Comparison of ENCODE assay signal across 10 mouse cellular contexts in the genomic region with DNA sequence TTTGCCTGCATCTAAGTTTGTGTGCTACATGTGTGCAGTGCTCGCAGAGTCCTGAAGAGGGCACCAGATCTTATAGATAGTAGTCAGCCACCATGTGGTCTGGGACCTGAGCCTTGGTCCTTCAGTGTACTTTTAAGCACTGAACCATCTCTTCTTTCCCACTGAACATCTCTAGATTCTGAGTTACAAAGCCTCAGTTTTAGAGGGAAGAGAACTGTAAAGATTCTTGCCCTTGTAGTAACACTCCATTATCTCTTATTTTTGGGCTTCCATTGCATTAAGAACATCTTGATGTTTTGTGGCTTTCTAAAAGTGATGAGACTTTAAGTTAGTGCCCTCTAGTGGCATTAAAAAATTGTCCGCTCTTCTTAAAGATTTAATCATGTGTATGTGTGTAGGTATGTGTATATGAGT. TPM values are rescaled to one million over a fixed set of nuclear protein-coding genes. Genes with fewer than 3 reads are reported as not detected.
DNase-seq lines count a peak whose midpoint lies in the region; ATAC-seq lines count a peak whose summit lies in the region.
"Had no signal": no experiment of that assay in that cellular context is flagged by ENCODE, and none has a peak within 500 bp of the region (broad histone marks: within the 10 kb centered on the region; RNA-seq: fewer than 3 reads in every experiment).

No protein-coding gene starts in this region.

- H3K36me3 ChIP-seq in liver, embryonic 12.5 days, result peaks cover 49% of the 10 kb centered on the region

- no peaks in the 10 kb centered on the region; the same call in 1 of the 2 replicates for H3K9me3 ChIP-seq in liver, embryonic 12.5 days (replicated peaks)
- H3K9me3 ChIP-seq: G1E had no signal

- peaks cover 3% of the 10 kb centered on the region; the same call in 1 of the 2 replicates for H3K4me1 ChIP-seq in liver, embryonic 12.5 days

- no peak overlapping the region for H3K4me2 ChIP-seq in liver, embryonic 12.5 days

- no peak overlapping the region for H3K9ac ChIP-seq in liver, embryonic 12.5 days

- DNase-seq in cerebellum, postnatal 10 days, result peak; percentile 53 to 73
- no peak for DNase-seq in cerebellum, postnatal 36 days
- peak; percentile 45 for DNase-seq in liver
- DNase-seq in spleen, adult 18-20 months, result no peak
- DNase-seq in layer of hippocampus, postnatal 25 days (ENCODE audit: extremely low spot score in 1 of 2, low spot score in 1 of 2), result no peak

- ATAC-seq in liver, embryonic 12.5 days, result no peak
- ATAC-seq in activated CD4-positive, CD25-positive, alpha-beta regulatory T cell, adult 4 months, result peak; percentile 67
- ATAC-seq in megakaryocyte, adult 5-6 weeks (ENCODE audit: poor library complexity, severe bottlenecking), result peak; percentile 84

- no peak overlapping the region for H3K27ac ChIP-seq in liver, embryonic 12.5 days
- H3K27ac ChIP-seq: macrophage had no signal

- WGBS in liver, embryonic 12.5 days (ENCODE audit: insufficient replicate concordance), result 79% methylated on average over 2 of the region's 2 CpGs

- no peaks in the 10 kb centered on the region for H3K27me3 ChIP-seq in liver, embryonic 12.5 days (replicated peaks)

- H3K4me3 ChIP-seq in liver, embryonic 12.5 days, result no peak overlapping the region

RNA-seq across cellular contexts. Expression of a gene that starts 18.8 kb away (rescaled TPM):
- 26.4 and 27.1 TPM in 2 replicates for polyA plus RNA-seq in liver, embryonic 12.5 days (2016; fragmentation: Nextera tagmentation; extraction: Ambion mirVana)
- polyA plus RNA-seq in activated CD4-positive, CD25-positive, alpha-beta regulatory T cell, adult 4 months (2017; shearing (Covaris generic)), result 10 to 100 TPM; 61.5 to 66.2 TPM
- total RNA-seq in megakaryocyte, adult 5-6 weeks (2015), result 67.1 and 67.3 TPM in 2 replicates
- 67.6 and 70.3 TPM in 2 replicates for total RNA-seq in megakaryocyte, adult 5-6 weeks (2017)
- total RNA-seq in layer of hippocampus, postnatal 25 days (2021), result 10 to 100 TPM; 47.8 to 49.1 TPM

RNA-seq across cellular contexts. Expression of a gene that starts 19.1 kb away (rescaled TPM):
- 64.0 and 65.8 TPM in 2 replicates for polyA plus RNA-seq in liver, embryonic 12.5 days (2016; fragmentation: Nextera tagmentation; extraction: Ambion mirVana)
- polyA plus RNA-seq in activated CD4-positive, CD25-positive, alpha-beta regulatory T cell, adult 4 months (2017; shearing (Covaris generic)), result 100 to 1,000 TPM; 114 to 123 TPM
- 154 and 163 TPM in 2 replicates for total RNA-seq in megakaryocyte, adult 5-6 weeks (2015)
- total RNA-seq in megakaryocyte, adult 5-6 weeks (2017), result 77.1 and 79.1 TPM in 2 replicates
- 10 to 100 TPM; 53.3 to 54.2 TPM for total RNA-seq in layer of hippocampus, postnatal 25 days (2021)

RNA-seq across cellular contexts. Expression of a gene that starts 33.3 kb away (rescaled TPM):
- 24.2 and 24.4 TPM in 2 replicates for polyA plus RNA-seq in liver, embryonic 12.5 days (2016; fragmentation: Nextera tagmentation; extraction: Ambion mirVana)
- 100 to 1,000 TPM; 479 to 707 TPM for polyA plus RNA-seq in activated CD4-positive, CD25-positive, alpha-beta regulatory T cell, adult 4 months (2017; shearing (Covaris generic))
- total RNA-seq in megakaryocyte, adult 5-6 weeks (2015), result 60.2 and 73.4 TPM in 2 replicates
- 79.2 and 85.9 TPM in 2 replicates for total RNA-seq in megakaryocyte, adult 5-6 weeks (2017)
- 100 to 1,000 TPM; 118 to 120 TPM for total RNA-seq in layer of hippocampus, postnatal 25 days (2021)

Comparison
In these comparisons a context has a peak if more than half of its experiments do, and no peak if none do; other contexts are left out.
1. DNase-seq: peak in cerebellum, postnatal 10 days (2 of 2) and liver (single experiment); none in cerebellum, postnatal 36 days (0 of 2), spleen, adult 18-20 months (0 of 2) and layer of hippocampus, postnatal 25 days (0 of 2).